Mouse (Mus musculus): ENCODE measurements around the gene Oaf.

Oaf gene

DNA sequence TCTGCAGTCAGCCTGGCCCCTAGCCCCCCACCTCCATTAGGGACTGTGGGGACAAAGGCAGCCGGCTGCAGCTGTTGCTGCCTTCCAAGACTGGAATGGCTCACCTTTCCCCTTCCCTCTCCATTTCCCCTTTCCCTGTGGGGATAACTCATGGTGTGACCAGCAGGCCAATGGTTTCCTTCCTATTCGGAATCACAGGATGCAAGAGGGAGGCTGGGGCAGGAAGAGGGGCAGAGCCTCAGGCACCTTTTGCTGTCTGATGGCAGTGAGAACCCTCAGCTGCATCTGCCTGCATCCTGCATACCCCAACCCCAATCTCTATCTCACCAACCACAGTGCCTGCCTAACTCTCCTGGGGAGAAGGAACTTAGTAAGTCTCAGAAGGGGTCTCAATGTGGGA is 14.2 kb downstream of the Oaf start:
- DNase-seq (ENCODE audit: low spot score) = no peak

DNA sequence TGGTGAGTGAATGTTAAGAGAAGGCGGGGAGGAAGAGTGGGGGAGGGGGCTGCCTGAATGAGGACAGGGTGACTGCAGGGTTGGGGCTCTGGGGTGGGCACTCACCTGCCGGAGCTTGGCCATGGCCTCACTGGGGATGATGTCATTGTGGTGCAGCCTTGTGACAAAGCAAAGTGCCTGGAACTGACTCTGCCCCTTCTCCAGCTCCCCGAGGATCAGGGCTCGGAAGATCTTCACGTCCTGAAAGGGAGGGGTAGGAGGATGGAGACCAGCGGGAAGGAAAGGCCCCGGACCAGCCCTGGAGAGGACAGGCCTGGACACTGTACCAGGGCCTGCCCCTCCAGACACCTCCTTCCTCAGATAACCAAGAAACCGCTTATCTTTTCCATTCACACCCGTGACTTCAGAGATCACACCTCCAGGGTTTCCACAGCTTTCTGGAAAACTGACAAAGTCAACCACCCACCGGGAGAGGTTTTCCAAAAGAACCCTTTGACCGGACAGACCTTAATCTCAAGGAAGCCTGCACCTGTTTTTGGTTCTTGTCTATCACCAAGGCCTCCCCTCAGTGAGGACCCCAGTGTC is 14.8 kb downstream of the Oaf start:
- DNase-seq (ENCODE audit: low spot score) = no peak

DNA sequence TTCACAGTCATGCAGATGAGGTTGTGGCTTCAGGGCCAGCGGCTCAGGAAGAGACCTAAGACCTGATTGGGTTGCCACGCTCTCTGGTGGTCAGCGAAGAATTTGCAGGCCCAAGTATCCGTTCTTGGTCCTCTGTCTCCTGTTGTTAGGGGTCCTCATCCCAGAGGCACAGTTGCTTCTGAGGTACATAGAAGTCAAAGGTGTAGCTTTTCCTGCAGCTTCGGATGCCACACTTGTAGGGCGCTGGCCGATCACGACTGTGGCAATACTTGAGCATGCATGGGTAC is 17.3 kb downstream of the Oaf start:
- no peak for DNase-seq (ENCODE audit: low spot score)

- peak; percentile 35 for DNase-seq (ENCODE audit: low spot score)
Observed at GRCm38 (mm10) chr9:43221643-43222428, 17.9 kb downstream of the Oaf start.

- DNase-seq (ENCODE audit: low spot score) = peak; percentile 57
Observed at GRCm38 (mm10) chr9:43210771-43211450, 28.8 kb downstream of the Oaf start.

DNA sequence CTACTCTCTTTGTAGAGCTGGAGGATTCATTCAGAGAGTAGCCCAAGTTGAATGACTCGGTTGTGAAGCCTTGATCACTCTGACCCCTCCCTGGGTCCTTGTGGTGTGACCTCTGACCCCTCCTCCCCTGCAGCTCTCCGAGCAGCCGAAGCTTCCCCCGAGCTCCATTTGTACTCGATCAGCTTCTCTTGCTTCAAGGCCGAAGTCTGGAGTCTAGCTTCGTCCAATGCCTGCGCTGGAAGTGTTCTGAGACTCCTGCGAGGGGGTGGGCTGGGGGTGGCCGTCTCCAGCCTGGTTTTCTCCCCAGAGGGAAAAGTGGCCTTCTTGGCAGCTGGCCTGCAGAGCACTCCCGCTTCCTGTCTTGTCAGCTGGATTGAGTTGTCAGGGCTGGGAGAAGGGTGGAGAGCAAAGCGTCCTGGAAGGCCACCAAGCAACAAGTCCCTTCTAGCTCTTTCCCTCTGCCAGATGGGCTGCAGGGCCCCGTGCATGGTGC is 29.5 kb downstream of the Oaf start, which contains the start of gene Pou2f3:
Pou2f3 (minus strand) TSS at position 180 of the 493 bp plus-strand sequence.
- no peak for DNase-seq (ENCODE audit: low spot score)

GRCm38 (mm10) chr9:43206022-43206390 is 33.7 kb downstream of the Oaf start:
- DNase-seq (ENCODE audit: low spot score) = no peak

DNA sequence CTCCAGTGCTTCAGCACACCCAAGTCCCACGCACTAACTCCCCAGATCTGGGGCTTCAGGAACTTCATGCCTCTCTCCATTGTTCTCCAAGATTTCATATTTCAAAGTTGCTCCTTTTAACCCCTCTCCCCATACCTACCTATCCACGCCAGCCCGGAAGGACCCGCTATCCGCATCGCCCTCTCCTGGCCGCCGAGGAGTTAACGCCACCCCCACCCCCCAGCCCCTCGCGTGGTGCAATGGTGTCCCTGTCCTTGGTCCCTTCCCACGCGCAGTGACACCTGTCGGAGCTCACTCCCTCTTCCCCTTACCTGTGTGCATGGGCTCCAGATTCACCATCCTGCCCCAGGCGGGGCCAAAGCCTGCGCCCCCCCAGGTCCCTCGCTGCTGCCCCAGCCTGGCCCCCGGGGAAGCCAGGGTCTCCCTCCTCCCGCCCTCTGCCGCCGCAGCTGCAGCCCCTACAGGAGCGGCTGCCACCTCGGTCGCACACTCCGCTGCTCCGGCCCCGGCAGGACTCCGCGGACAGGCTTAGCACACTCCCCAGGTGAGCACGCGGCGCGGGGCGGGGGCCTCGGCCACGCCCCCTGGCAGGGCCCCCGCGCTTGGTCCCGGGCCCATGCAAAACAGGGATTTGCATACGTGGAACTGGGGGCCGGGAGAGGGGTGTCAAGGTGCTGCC is 34.2 kb downstream of the Oaf start:
- DNase-seq (ENCODE audit: low spot score) = no peak

GRCm38 (mm10) chr9:43200212-43200611 is 39.5 kb downstream of the Oaf start:
- no peak for DNase-seq (ENCODE audit: low spot score)

DNA sequence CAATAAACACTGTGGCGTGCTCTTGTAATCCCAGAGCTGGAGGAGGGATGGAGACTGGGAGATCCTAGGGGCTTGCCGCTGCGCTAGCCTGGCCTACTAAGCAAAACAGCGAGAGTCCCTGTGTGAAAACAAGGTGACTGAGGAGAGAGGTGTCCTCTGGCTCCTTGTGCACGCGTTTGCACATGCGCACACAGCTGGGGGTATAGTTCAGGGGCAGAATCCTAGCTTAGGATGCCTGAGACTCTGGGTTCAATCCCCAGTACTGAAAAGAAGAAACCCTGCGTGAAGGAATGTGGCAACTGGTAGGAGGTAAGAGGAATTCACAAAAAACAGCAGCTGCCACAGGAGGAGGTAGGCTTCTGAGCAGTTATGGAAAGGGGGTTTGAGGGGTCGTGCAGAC is 45.7 kb downstream of the Oaf start:
- no peak for DNase-seq (ENCODE audit: low spot score)

DNA sequence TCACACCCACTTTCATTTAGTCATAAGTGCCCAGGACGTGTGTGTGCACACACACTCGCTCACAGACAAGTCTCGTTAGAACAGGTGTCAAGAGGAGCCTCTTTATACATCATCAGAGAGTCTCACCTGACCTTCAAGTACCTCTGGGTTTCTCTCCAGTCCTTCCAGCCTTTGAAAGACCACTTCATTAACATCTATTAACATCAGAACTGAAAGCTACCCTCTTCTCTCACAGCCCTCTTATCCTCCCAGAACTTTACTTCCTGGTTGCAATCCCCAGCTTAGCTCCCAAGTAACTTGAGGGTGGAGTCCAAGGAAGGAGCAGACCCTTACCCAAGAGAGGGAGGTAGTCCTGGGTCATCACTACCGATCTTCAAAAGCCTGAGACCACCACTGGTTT is 48.1 kb downstream of the Oaf start:
- DNase-seq (ENCODE audit: low spot score) = no peak

DNA sequence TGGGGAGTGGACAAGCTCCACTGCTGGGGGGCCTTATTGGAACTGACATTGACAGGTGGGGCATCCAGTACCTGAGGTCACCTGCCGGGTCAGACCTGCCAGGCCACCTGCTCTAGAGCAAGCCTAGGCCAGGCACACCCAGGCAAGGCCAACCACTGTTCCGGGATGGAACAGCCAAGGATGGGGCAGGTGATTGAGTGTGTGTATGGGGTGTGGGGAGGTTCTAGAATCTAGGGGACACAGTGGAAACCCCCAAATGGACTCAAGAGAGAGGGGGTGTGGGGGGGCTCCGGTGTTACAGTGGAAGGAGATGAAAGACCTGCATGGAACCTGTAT is 50.7 kb downstream of the Oaf start:
- DNase-seq (ENCODE audit: low spot score) = no peak

- no peak for DNase-seq (ENCODE audit: low spot score)
Observed at GRCm38 (mm10) chr9:43188309-43189020, 51.2 kb downstream of the Oaf start.

DNA sequence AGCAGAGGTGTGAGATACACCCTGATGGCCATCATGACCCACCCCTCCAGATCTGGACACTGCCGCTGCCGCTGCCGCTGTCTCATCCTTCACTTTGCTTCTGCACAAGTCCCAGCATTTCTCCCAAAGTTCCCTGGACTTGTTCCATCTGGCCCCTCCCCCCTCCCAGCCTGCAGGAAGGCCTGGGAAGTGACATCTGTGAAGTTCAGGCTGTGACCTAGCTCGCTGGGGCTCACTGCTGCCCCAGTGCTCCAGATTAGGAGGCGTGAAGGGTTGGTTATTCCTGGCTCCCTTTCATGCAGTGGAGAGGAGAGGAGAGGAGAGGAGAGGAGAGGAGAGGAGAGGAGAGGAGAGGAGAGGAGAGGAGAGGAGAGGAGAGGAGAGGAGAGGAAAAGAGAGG is 60.1 kb downstream of the Oaf start:
- no peak for DNase-seq (ENCODE audit: low spot score)

DNA sequence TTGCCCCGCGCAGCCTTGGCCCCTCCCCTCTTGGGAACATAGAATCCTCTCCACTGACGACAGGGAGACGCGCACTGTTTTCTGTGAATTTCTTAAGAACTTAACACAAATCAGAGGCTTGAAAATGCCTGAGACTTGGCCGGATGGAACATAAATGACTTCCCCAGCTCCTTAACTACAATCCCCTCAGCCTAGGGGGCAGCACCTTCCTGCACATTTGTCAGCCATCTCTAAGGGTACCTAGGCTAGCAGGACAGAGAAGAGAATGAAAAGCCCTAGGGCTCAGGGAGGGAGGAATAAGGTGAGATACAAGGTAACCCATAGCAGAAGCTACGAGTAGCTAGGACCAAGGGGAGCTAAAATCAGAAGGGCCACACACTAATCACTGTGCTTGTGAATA is 61.5 kb downstream of the Oaf start:
- DNase-seq (ENCODE audit: low spot score) = no peak
